Mouse (Mus musculus) MEL (cell line): ENCODE data around the gene Tent5b.

ENCODE experiments used
- CHD1 ChIP-seq: IDR thresholded peaks from 2 replicates; pipeline ENCODE4 v1.6.1; 2012; ENCODE audit warnings: low read depth, mild to moderate bottlenecking, inconsistent platforms, low read length, improper control_type of control experiment
- CHD2 ChIP-seq: IDR thresholded peaks from 2 replicates; pipeline ENCODE4 v1.6.1; 2011; ENCODE audit warnings: low read length, improper control_type of control experiment
- CTCF ChIP-seq, 3 experiments: IDR thresholded peaks in 2 of 3; conservative IDR thresholded peaks in 1 of 3; 2 replicates each; pipeline ENCODE4 v1.5.1; 2011 to 2012; ENCODE audit warnings: low read length in 3 of 3, low read depth in 2 of 3, mild to moderate bottlenecking in 2 of 3, improper control_type of control experiment in 1 of 3, inconsistent platforms in 1 of 3, mixed read lengths in 1 of 3, moderate library complexity in 1 of 3; ENCODE audit not compliant: control insufficient read depth in 1 of 3, insufficient read depth in 1 of 3, poor library complexity in 1 of 3, severe bottlenecking in 1 of 3
- EP300 ChIP-seq, 2 experiments: IDR thresholded peaks; 2 replicates each; pipeline ENCODE4 v1.6.1; 2011; ENCODE audit warnings: improper control_type of control experiment in 2 of 2, low read length in 2 of 2, low read depth in 1 of 2, mild to moderate bottlenecking in 1 of 2
- GATA1 ChIP-seq: IDR thresholded peaks from 2 replicates; pipeline ENCODE4 v1.6.1; 2011; ENCODE audit warnings: low read depth, low read length, improper control_type of control experiment
- MAZ ChIP-seq: IDR thresholded peaks from 2 replicates; pipeline ENCODE4 v1.6.1; 2012; ENCODE audit warnings: low read depth, mild to moderate bottlenecking, inconsistent platforms, low read length, improper control_type of control experiment
- MYB ChIP-seq: IDR thresholded peaks from 2 replicates; pipeline ENCODE4 v1.6.1; 2011; ENCODE audit warnings: mild to moderate bottlenecking, low read depth, low read length, improper control_type of control experiment
- NRF1 ChIP-seq: IDR thresholded peaks from 2 replicates; pipeline ENCODE4 v1.6.1; 2014; ENCODE audit warnings: low read depth, mild to moderate bottlenecking, inconsistent platforms, low read length, improper control_type of control experiment, moderate library complexity; ENCODE audit not compliant: poor library complexity, insufficient read depth, severe bottlenecking
- POLR2A ChIP-seq, 2 experiments: IDR thresholded peaks; 2 replicates each; pipeline ENCODE4 v1.6.1; 2011 to 2012; ENCODE audit warnings: low read length in 2 of 2, mild to moderate bottlenecking in 2 of 2, control low read depth in 1 of 2, improper control_type of control experiment in 1 of 2, low read depth in 1 of 2, moderate library complexity in 1 of 2; ENCODE audit not compliant: control insufficient read depth in 1 of 2, insufficient read depth in 1 of 2, poor library complexity in 1 of 2

DNA sequence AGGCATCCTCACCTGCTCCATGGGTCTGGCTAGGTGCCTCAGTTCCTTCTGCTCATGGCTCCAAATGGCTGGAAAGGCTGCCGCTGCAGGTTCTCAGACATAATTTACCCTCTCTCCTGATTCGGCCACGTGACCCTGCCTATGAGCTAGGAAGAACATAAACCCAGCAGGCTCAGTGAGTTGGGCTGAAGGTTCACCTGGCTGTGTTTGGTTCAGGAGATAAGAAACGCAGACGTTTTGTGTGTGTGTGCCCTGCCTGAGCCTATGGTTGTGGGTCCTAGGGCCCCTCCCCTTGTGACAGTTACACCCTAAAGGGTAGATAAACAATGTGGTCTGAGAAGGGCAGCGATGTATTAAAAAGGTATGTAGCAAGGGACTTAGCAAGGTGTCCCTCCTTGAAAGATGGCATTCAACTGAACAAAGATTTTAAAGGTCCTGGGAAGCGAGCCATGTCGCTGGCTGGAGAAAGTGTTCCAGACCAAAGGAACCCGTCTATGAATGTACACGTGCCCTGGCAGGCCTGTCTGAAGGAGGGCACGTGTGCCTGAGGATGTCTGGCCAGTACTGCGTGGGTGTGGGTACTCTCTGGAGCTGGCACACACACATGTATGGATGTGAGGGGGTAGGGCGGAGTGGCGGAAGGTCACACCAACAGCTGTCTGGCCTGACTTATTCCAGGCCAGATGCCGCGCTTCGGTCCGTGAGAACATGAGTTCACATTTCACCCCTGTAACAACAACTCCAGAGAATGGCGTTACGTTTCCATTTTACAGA, 8.9 kb downstream of the Tent5b start:
- TF ChIP-seq POLR2A (IDR thresholded peaks at IDR 0.05; ENCODE audit: control insufficient read depth in 1 of 2, insufficient read depth in 1 of 2, low read depth in 1 of 2, low read length in 2 of 2, poor library complexity in 1 of 2) = no peak
- TF ChIP-seq NRF1 = no peak
- TF ChIP-seq CHD1 = no peak
- TF ChIP-seq MAZ = no peak
- TF ChIP-seq CTCF (IDR thresholded peaks at IDR 0.05 in 2 of 3, conservative IDR thresholded peaks at IDR 0.05 in 1 of 3; ENCODE audit: control insufficient read depth in 1 of 3, insufficient read depth in 1 of 3, low read depth in 2 of 3, low read length in 3 of 3, poor library complexity in 1 of 3, severe bottlenecking in 1 of 3) = no peak
- no peak for TF ChIP-seq CHD2
- TF ChIP-seq EP300 (IDR thresholded peaks at IDR 0.05; ENCODE audit: low read depth in 1 of 2, low read length in 2 of 2) = no peak
- TF ChIP-seq MYB = no peak
- no peak for TF ChIP-seq GATA1
